Mouse (Mus musculus): ENCODE results near the gene Tmc1. TPM values are rescaled to one million over a fixed set of nuclear protein-coding genes. Genes with fewer than 3 reads are reported as not detected.

Tmc1 gene
- polyA plus RNA-seq, 1 experiment from 2014 or later, result 0.06 TPM

- no peaks in the 10 kb centered on the region for H3K27me3 ChIP-seq
- no peak overlapping the region for H3K9ac ChIP-seq
- ATAC-seq (ENCODE audit: insufficient number of reproducible peaks, low FRiP score, low TSS enrichment, low read depth), result no peak
- H3K27ac ChIP-seq, result no peak overlapping the region
- H3K4me3 ChIP-seq, result no peak overlapping the region
- WGBS, result 82% methylated on average over 3 of the region's 3 CpGs
- no peaks in the 10 kb centered on the region for H3K36me3 ChIP-seq
- H3K4me2 ChIP-seq, result no peak overlapping the region
- H3K9me3 ChIP-seq, result no peaks in the 10 kb centered on the region
- peaks cover 2% of the 10 kb centered on the region; the same call in 1 of the 2 replicates for H3K4me1 ChIP-seq
Observed at GRCm38 (mm10) chr19:20794999-20795398, 159.0 kb downstream of the Tmc1 start.

DNA sequence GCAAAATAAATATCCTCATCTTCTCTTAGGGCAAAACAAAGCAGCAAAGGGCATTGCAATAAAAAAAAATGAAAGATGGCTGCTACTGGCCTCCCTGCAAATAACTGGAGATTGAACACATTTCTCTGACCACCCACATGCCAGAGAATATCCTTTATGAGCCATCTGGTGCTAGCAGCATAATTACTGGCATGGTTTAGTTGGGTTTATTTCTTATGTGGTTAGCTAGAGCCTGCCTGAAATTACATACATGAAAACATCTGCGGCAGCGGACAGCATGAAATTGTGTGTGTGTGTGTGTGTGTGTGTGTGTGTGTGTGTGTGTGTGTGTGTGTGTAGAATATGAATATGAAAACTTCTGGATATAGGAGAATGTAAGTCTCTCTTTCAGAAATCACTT, 161.2 kb downstream of the Tmc1 start:
- Histone ChIP-seq H3K4me3 (no peak overlapping the region), H3K36me3 (no peaks in the 10 kb centered on the region), H3K9ac (no peak overlapping the region), H3K4me1 (peaks cover 2% of the 10 kb centered on the region; the same call in 1 of the 2 replicates), H3K9me3 (no peaks in the 10 kb centered on the region), H3K27me3 (no peaks in the 10 kb centered on the region), H3K4me2 (no peak overlapping the region), H3K27ac (no peak overlapping the region)
- 46% methylated on average over 2 of the region's 2 CpGs for WGBS
- no peak for ATAC-seq (ENCODE audit: insufficient number of reproducible peaks, low FRiP score, low TSS enrichment, low read depth)

- H3K9me3 ChIP-seq, result no peaks in the 10 kb centered on the region
Observed at GRCm38 (mm10) chr19:20787289-20787688, 166.7 kb downstream of the Tmc1 start.

DNA sequence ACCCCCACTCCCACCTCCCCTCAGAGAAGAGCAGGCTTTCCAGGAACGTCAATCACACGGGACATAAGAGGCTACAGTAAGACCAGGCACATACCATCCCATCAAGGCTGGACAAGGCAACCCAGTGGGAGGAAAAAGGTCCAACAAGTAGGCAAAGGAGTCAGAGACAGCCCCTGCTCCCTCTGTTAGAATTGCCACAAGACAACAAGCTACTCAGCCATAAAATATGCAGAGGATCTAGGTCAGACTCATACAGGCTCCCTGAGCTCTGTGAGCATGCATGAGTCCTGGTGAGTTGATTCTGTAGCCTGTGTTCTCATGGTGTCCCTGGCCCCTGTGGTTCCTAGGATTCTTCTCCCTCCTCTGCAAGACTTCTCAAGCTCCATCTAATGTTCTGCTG, 178.3 kb downstream of the Tmc1 start:
- no peak for ATAC-seq (ENCODE audit: insufficient number of reproducible peaks, low FRiP score, low TSS enrichment, low read depth)

More at GRCm38 (mm10) chr19:20787289-20787688, 166.7 kb downstream of the Tmc1 start:
- ATAC-seq (ENCODE audit: insufficient number of reproducible peaks, low FRiP score, low TSS enrichment, low read depth), result no peak
- no peaks in the 10 kb centered on the region for H3K4me1 ChIP-seq
- no peak overlapping the region for H3K4me3 ChIP-seq
- no peaks in the 10 kb centered on the region for H3K27me3 ChIP-seq
- H3K4me2 ChIP-seq, result no peak overlapping the region
- WGBS, result 81% methylated on average over 6 of the region's 6 CpGs
- H3K9ac ChIP-seq, result no peak overlapping the region
- H3K36me3 ChIP-seq, result no peaks in the 10 kb centered on the region
- no peak overlapping the region for H3K27ac ChIP-seq

DNA sequence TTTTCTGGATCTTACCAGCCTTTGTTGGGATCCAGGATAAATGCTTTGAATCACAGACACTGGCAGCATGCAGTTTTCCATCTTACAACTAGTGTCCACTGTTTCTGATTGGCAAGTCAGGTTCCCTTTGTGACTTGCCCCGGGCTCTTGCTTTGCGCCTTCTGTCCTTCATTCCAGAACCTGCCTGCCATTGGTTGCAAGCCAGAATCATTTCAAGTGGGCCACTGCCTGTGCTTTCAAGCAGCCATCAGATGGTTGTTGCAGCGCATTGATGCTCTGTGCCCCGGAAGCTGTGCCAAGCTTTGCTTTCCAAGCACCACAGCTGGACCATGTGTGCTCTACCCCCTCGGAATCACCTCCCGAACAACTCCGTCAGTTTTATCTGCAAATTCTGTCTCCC, 180.1 kb downstream of the Tmc1 start:
- WGBS, result 87% methylated on average over 7 of the region's 7 CpGs
- Histone ChIP-seq H3K4me1 (no peaks in the 10 kb centered on the region), H3K9ac (no peak overlapping the region), H3K36me3 (no peaks in the 10 kb centered on the region), H3K27ac (no peak overlapping the region), H3K27me3 (no peaks in the 10 kb centered on the region), H3K9me3 (no peaks in the 10 kb centered on the region), H3K4me2 (no peak overlapping the region), H3K4me3 (no peak overlapping the region)
- ATAC-seq (ENCODE audit: insufficient number of reproducible peaks, low FRiP score, low TSS enrichment, low read depth), result no peak

More for the DNA sequence above, 178.3 kb downstream of the Tmc1 start:
- Histone ChIP-seq H3K36me3 (no peaks in the 10 kb centered on the region), H3K4me2 (no peak overlapping the region), H3K27ac (no peak overlapping the region), H3K4me1 (no peaks in the 10 kb centered on the region), H3K9ac (no peak overlapping the region), H3K27me3 (no peaks in the 10 kb centered on the region), H3K9me3 (no peaks in the 10 kb centered on the region), H3K4me3 (no peak overlapping the region)
- 74% methylated on average over 2 of the region's 2 CpGs for WGBS

- Histone ChIP-seq H3K36me3 (no peaks in the 10 kb centered on the region), H3K27me3 (no peaks in the 10 kb centered on the region), H3K4me1 (no peaks in the 10 kb centered on the region), H3K4me2 (no peak overlapping the region), H3K9me3 (no peaks in the 10 kb centered on the region), H3K4me3 (no peak overlapping the region), H3K9ac (no peak overlapping the region), H3K27ac (no peak overlapping the region)
- no peak for ATAC-seq (ENCODE audit: insufficient number of reproducible peaks, low FRiP score, low TSS enrichment, low read depth)
- WGBS, result 3% methylated on average over 1 of the region's 1 CpGs
Observed at GRCm38 (mm10) chr19:20764214-20764613, 189.8 kb downstream of the Tmc1 start.

DNA sequence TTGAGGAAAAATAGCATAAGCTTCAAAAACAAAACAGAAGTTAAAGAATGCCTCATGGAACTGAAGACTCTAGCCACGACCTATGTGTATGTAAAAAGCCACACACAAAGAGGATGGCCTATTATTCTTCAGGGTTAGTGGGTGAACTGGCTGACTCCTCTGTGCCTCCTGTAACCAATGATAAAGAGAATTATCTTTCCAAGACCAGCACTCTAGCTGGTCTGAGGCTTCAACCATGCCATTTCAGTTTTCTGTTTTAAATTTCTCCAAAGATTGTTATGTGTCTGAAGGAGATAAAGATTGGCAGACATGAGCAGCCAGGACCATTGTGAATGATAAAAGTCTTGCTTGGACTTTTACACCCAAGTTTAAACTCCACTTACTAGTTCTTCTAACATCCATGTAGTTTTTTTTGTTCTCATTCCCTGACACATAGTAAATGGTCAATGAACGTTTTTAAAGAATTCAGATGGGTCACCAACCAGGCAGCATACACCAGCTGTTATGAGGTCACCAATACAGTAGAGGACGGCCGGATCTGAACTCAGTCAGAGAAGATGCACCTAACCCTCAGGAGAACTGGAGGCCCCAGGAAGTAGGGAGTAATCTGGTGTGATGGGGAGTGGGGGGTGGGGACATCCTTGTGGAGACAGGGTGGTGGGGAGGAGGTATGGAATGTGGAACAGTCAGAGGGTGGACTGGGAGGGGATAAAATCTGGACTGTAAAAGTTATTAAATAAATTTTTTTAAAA, 192.2 kb downstream of the Tmc1 start:
- WGBS, result 67% methylated on average over 4 of the region's 4 CpGs

GRCm38 (mm10) chr19:20761119-20761518, 192.9 kb downstream of the Tmc1 start:
- no peaks in the 10 kb centered on the region for H3K27me3 ChIP-seq
- H3K4me3 ChIP-seq, result no peak overlapping the region
- H3K9ac ChIP-seq, result no peak overlapping the region
- H3K27ac ChIP-seq, result no peak overlapping the region
- no peak overlapping the region for H3K4me2 ChIP-seq
- no peaks in the 10 kb centered on the region for H3K4me1 ChIP-seq
- no peaks in the 10 kb centered on the region for H3K9me3 ChIP-seq
- 70% methylated on average over 3 of the region's 3 CpGs for WGBS
- no peaks in the 10 kb centered on the region for H3K36me3 ChIP-seq
- ATAC-seq (ENCODE audit: insufficient number of reproducible peaks, low FRiP score, low TSS enrichment, low read depth), result no peak

More for the DNA sequence above, 192.2 kb downstream of the Tmc1 start:
- H3K4me1 ChIP-seq, result no peaks in the 10 kb centered on the region
- no peaks in the 10 kb centered on the region for H3K36me3 ChIP-seq
- H3K9ac ChIP-seq, result no peak overlapping the region
- no peak for ATAC-seq (ENCODE audit: insufficient number of reproducible peaks, low FRiP score, low TSS enrichment, low read depth)
- H3K9me3 ChIP-seq, result no peaks in the 10 kb centered on the region
- H3K27ac ChIP-seq, result no peak overlapping the region
- no peaks in the 10 kb centered on the region for H3K27me3 ChIP-seq
- no peak overlapping the region for H3K4me3 ChIP-seq
- H3K4me2 ChIP-seq, result no peak overlapping the region

DNA sequence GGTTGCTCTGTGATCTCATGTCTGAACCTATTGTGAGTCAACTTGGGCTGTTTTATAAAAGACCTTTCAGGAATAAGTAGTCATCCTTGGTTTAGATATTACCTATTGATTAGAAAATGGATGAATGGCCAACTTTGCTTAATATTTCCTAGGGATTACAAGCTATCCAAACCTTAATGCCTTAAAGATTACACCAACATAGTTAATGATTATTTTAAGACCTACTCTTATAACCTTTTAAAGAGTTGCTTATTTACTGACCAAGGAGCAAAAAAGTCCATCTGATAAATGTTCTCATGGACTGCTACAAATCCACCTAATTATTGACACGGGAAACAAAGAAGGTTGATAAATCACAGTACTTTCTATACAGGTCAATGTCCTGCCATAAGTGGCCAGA, 209.4 kb downstream of the Tmc1 start:
- Histone ChIP-seq H3K4me1 (no peaks in the 10 kb centered on the region), H3K27me3 (no peaks in the 10 kb centered on the region), H3K4me2 (no peak overlapping the region), H3K36me3 (no peaks in the 10 kb centered on the region), H3K27ac (no peak overlapping the region), H3K9ac (no peak overlapping the region), H3K4me3 (no peak overlapping the region), H3K9me3 (no peaks in the 10 kb centered on the region)
- WGBS, result 80% methylated on average over 1 of the region's 1 CpGs
- no peak for ATAC-seq (ENCODE audit: insufficient number of reproducible peaks, low FRiP score, low TSS enrichment, low read depth)

Other genes with a start within 250 kb of the Tmc1 start
- 11.0 and 13.3 TPM in 2 replicates for gene Aldh1a7, start 226.6 kb downstream of the Tmc1 start, polyA plus RNA-seq (2015; fragmentation: Nextera tagmentation; extraction: Ambion mirVana)

All from limb, embryonic 15.5 days (tissue).